Mouse (Mus musculus) intestine, postnatal 0 days (tissue): ENCODE measurements around the gene Tmem145. TPM values are rescaled to one million over a fixed set of nuclear protein-coding genes. Genes with fewer than 3 reads are reported as not detected.

Source experiments
- ATAC-seq: fragments of 200-750 bp; cut with Nextera tagmentation; 2 replicates; pipeline ENCODE4 v1.8.0; 2017; ENCODE audit warnings: mild to moderate bottlenecking, moderate TSS enrichment, moderate library complexity
- H3K27ac ChIP-seq: fragments of 300-500 bp; sonication (generic); 2 replicates; pipeline ENCODE4 v1.5.1; 2014; ENCODE audit warnings: mild to moderate bottlenecking, low read depth, low read length, moderate library complexity
- H3K27me3 ChIP-seq: fragments of 300-500 bp; sonication (generic); replicated peaks from 2 replicates; pipeline ENCODE4 v1.6.1; 2014; ENCODE audit warnings: low read length, mixed read lengths; ENCODE audit not compliant: control insufficient read depth, insufficient read depth
- H3K36me3 ChIP-seq: fragments of 300-500 bp; sonication (generic); 2 replicates; pipeline ENCODE4 v1.6.1; 2014; ENCODE audit warnings: mild to moderate bottlenecking, moderate library complexity; ENCODE audit not compliant: control insufficient read depth, insufficient read depth
- H3K4me1 ChIP-seq: fragments of 300-500 bp; sonication (generic); replicated peaks from 2 replicates; pipeline ENCODE4 v1.6.1; 2014; ENCODE audit warnings: antibody characterized with exemption, low read length, mixed read lengths; ENCODE audit not compliant: control insufficient read depth, insufficient read depth
- H3K4me2 ChIP-seq: fragments of 300-500 bp; sonication (generic); replicated peaks from 2 replicates; pipeline ENCODE4 v1.6.1; 2014; ENCODE audit warnings: low read depth, mild to moderate bottlenecking, moderate library complexity
- H3K4me3 ChIP-seq: fragments of 300-500 bp; sonication (generic); 2 replicates; pipeline ENCODE4 v1.5.1; 2014; ENCODE audit warnings: low read depth, low read length
- H3K9ac ChIP-seq: fragments of 300-500 bp; sonication (generic); 2 replicates; pipeline ENCODE4 v1.6.1; 2014; ENCODE audit warnings: mild to moderate bottlenecking, low read depth, low read length
- H3K9me3 ChIP-seq: fragments of 300-500 bp; sonication (generic); 2 replicates; pipeline ENCODE4 v1.6.1; 2016; ENCODE audit warnings: mixed run types; ENCODE audit not compliant: control insufficient read depth
- CTCF ChIP-seq: sonication (generic); IDR thresholded peaks from 2 replicates; pipeline ENCODE4 v1.5.1; 2016; ENCODE audit warnings: low read depth, mild to moderate bottlenecking, control low read depth, antibody characterized with exemption, moderate library complexity
- WGBS: fragments of 180-500 bp; shearing (Covaris S2); extraction: QIAGEN DNeasy Blood & Tissue Kit; methylation state at CpG from one replicate; pipeline ENCODE4 v1.1.7; 2014; 5-methylcytosine and 5-hydroxymethylcytosine counted together
- polyA plus RNA-seq: library from polyadenylated mRNA; unstranded; fragments of >200 nt; fragmentation: Nextera tagmentation; extraction: Ambion mirVana; gene quantifications from 2 replicates; pipeline ENCODE4 v1.2.1, GENCODE M21; 2015

Tmem145 gene
- polyA plus RNA-seq, 1 experiment from 2014 or later = 0.69 TPM

DNA sequence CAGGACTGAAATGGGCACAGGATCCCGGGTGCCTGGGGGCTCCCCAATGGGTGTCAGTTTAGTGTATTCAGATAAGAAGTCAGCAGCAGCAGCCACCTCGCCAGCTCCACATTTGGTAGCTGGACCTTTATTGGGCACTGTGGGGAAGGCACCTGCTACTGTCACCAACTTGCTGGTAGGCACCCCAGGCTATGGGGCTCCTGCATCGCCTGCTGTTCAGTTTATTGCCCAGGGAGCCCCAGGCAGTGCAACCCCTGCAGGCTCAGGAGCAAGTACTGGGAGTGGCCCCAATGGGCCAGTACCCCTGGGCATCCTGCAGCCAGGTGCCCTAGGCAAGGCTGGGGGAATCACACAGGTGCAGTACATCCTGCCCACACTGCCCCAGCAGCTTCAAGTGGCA is 17.2 kb upstream of the Tmem145 start:
- Histone ChIP-seq H3K36me3 (peaks cover 89% of the 10 kb centered on the region), H3K27ac (no peak overlapping the region), H3K4me3 (no peak overlapping the region), H3K4me2 (no peak overlapping the region), H3K9ac (no peak overlapping the region), H3K27me3 (no peaks in the 10 kb centered on the region), H3K4me1 (0 out of 2 replicates have a peak, but pooled peaks cover 3% of the 10 kb centered on the region), H3K9me3 (no peaks in the 10 kb centered on the region)
- no peak for ATAC-seq
- WGBS = 71% methylated on average over 3 of the region's 3 CpGs
- TF ChIP-seq CTCF = no peak

DNA sequence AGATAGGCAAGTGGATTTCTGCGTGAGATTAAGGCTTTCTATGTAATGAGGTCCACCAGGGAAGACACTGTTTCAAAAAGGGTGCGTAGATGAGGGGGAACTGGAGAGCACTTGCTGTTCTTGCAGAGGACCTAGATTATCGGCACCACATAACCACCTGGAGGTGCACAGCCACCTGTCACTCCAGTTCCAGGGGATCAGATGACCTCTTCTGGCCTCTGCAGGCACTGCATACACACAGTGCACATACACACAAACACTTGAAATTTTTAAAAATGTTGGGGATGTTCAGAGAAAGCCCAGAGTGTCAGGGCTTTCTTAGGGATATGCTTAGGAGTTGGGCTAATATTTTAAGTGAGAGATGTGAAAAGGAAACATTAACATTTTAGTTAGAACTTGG is 16.0 kb upstream of the Tmem145 start:
- peak; percentile 35 for TF ChIP-seq CTCF
- H3K4me2 ChIP-seq = no peak overlapping the region
- no peak overlapping the region for H3K4me3 ChIP-seq
- WGBS = 96% methylated on average over 3 of the region's 3 CpGs
- H3K36me3 ChIP-seq = peaks cover 94% of the 10 kb centered on the region
- no peaks in the 10 kb centered on the region for H3K9me3 ChIP-seq
- peak overlapping the region; percentile 21; the same call in 1 of the 2 replicates for H3K27ac ChIP-seq
- ATAC-seq = no peak
- H3K27me3 ChIP-seq = no peaks in the 10 kb centered on the region
- no peaks in the 10 kb centered on the region for H3K4me1 ChIP-seq
- no peak overlapping the region for H3K9ac ChIP-seq

DNA sequence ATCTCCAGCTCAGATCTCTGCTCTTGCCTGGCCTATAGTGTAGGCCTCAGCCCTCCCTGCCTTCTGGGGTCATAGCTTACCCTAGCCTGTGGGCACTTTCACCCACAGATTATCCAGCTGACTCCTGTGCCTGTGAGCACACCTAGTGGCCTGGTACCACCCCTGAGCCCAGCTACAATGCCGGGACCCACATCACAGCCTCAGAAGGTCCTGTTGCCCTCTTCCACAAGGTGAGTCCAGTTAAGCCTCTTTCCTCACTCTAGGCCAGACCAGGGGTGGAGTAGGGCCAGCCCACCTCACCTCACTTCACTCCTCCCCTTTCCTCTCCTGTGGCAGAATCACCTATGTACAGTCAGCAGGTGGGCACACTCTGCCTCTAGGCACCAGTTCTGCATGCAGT is 15.4 kb upstream of the Tmem145 start:
- no peak overlapping the region for H3K4me3 ChIP-seq
- no peak for TF ChIP-seq CTCF
- H3K9ac ChIP-seq = no peak overlapping the region
- peaks cover 94% of the 10 kb centered on the region for H3K36me3 ChIP-seq
- H3K9me3 ChIP-seq = no peaks in the 10 kb centered on the region
- no peaks in the 10 kb centered on the region for H3K4me1 ChIP-seq
- no peaks in the 10 kb centered on the region for H3K27me3 ChIP-seq
- 93% methylated on average over 1 of the region's 1 CpGs for WGBS
- no peak overlapping the region for H3K4me2 ChIP-seq
- H3K27ac ChIP-seq = no peak overlapping the region
- ATAC-seq = no peak; the same call in 1 of the 2 replicates

DNA sequence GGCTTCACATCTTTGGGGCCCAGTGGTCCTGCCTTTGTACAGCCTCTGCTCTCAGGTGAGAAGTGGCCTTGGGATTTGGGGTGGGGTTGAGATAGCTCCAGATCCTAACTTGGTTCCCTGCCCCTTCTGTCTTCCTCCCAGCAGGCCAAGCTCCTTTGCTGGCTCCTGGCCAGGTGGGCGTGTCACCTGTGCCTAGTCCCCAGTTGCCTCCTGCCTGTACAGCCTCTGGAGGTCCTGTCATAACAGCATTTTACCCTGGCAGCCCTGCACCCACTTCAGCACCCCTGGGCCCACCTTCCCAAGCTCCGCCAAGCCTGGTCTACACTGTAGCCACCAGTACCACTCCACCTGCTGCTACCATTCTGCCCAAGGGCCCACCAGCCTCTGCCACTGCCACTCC is 15.0 kb upstream of the Tmem145 start:
- Histone ChIP-seq H3K4me2 (no peak overlapping the region), H3K9me3 (no peaks in the 10 kb centered on the region), H3K4me1 (no peaks in the 10 kb centered on the region), H3K4me3 (no peak overlapping the region), H3K9ac (no peak overlapping the region), H3K27me3 (no peaks in the 10 kb centered on the region), H3K36me3 (peaks cover 90% of the 10 kb centered on the region), H3K27ac (no peak overlapping the region)
- TF ChIP-seq CTCF = no peak
- ATAC-seq = peak; percentile 46
- WGBS = 61% methylated on average over 2 of the region's 2 CpGs

DNA sequence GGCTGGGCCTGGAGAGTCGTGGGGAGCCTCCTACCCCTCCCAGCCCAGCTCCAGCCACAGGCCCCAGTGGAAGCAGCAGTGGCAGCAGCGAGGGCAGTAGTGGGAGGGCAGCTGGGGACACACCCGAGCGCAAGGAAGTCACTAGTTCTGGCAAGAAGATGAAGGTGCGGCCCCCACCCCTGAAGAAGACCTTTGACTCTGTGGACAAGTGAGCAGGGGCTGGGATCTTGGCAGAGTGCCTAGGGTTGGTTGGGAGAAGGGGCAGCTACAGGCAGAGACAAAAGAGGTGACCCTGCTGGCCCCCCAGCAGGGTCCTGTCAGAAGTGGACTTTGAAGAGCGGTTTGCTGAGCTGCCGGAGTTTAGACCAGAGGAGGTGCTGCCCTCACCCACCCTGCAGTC is 13.8 kb upstream of the Tmem145 start:
- no peak overlapping the region for H3K9ac ChIP-seq
- no peak overlapping the region for H3K4me3 ChIP-seq

DNA sequence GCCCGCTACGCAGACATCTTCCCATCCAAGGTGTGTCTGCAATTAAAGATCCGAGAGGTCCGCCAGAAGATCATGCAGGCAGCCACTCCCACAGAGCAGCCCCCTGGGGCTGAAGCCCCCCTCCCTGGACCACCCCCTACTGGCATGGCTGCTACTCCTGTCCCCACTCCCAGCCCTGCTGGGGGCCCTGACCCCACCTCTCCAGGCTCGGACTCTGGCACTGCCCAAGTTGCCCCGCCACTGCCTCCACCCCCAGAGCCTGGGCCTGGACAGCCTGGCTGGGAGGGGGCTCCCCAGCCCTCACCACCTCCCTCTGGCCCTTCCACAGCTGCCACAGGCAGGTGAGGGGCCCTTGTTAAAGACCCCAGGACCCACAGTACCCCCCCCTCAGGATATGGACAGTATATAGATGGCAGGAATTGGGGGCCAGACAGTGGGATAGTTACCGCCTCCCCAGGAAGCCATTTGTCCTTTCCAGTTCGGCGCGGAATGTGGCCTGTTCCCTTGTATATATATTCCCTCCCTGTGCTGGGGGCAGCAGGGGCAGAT is 12.6 kb upstream of the Tmem145 start:
- no peak overlapping the region for H3K4me3 ChIP-seq
- H3K4me2 ChIP-seq = no peak overlapping the region
- peak overlapping the region; percentile 21; the same call in 1 of the 2 replicates for H3K27ac ChIP-seq
- peaks cover 66% of the 10 kb centered on the region for H3K36me3 ChIP-seq
- 87% methylated on average over 10 of the region's 10 CpGs for WGBS
- H3K4me1 ChIP-seq = no peaks in the 10 kb centered on the region
- H3K27me3 ChIP-seq = no peaks in the 10 kb centered on the region
- no peak for TF ChIP-seq CTCF
- ATAC-seq = no peak
- H3K9ac ChIP-seq = no peak overlapping the region
- H3K9me3 ChIP-seq = no peaks in the 10 kb centered on the region

More for the DNA sequence above, 13.8 kb upstream of the Tmem145 start:
- Histone ChIP-seq H3K27me3 (no peaks in the 10 kb centered on the region), H3K4me1 (no peaks in the 10 kb centered on the region), H3K4me2 (no peak overlapping the region), H3K36me3 (peaks cover 78% of the 10 kb centered on the region), H3K27ac (no peak overlapping the region; the same call in 1 of the 2 replicates), H3K9me3 (no peaks in the 10 kb centered on the region)
- ATAC-seq = no peak
- 42% methylated on average over 7 of the region's 7 CpGs for WGBS
- no peak for TF ChIP-seq CTCF
